Mouse (Mus musculus): ENCODE measurements around the gene Ugt1a5. TPM values are rescaled to one million over a fixed set of nuclear protein-coding genes. Genes with fewer than 3 reads are reported as not detected.
A peak's percentile ranks its signal among the peaks of the same experiment; 100 is the strongest.

Ugt1a5 gene
- total and polyA plus RNA-seq, 2 experiments: 119 to 159 TPM

DNA sequence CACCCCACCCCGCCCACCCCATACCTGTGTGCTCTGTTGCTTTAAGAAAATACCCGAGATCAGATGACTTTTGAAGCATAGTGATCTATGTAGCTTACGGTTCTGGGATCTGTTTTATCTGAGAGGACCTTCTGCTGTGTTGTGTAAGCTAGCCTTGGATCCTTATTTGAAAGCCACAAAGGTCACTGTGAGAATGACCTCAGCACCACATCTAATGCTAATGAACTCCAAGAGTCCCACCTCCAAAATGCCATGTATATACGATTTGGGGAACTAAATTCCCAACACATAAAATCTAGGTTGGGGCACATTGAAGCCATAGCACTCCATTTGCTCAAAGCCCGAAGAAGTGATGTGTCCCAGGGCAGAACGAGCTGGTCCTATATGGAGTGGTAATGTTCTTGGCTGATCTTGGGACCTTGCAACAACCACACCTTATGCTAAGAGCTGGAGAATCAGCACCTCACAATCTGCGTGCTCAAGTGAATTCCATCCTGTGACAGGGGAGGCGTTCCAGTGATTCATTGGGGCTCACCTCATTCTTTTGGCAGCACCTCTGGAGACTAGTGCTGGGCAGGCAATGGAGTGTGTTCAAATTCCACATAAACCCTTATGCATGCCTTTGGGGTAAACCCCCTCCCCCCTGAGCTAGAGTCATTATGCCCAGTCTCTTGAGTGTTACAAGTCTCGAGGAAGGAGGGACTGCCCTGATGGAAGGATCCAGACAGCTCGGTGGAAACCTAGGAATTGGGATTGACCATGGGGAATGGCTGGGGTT lies 91.3 kb downstream of the Ugt1a5 start:
- Histone ChIP-seq H3K27me3 (ENCODE audit: control insufficient read depth, insufficient read depth, low read length) (no peaks in the 10 kb centered on the region), H3K4me1 (ENCODE audit: control insufficient read depth, insufficient read depth, low read length) (peaks cover 30% of the 10 kb centered on the region), H3K27ac (replicated peaks; ENCODE audit: insufficient read depth, low read depth, low read length) (no peak overlapping the region), H3K79me2 (ENCODE audit: control insufficient read depth, insufficient read depth, low read length) (no peaks in the 10 kb centered on the region), H3K4me3 (ENCODE audit: insufficient read depth, low read depth, low read length) (no peak overlapping the region), H3K36me3 (ENCODE audit: control insufficient read depth, insufficient read depth, low read length) (no peaks in the 10 kb centered on the region), H3K9ac (ENCODE audit: low read depth, low read length) (no peak overlapping the region)
- 67% methylated on average over 10 of the region's 10 CpGs for WGBS
- DNase-seq (ENCODE audit: extremely low read depth, low read depth, low spot score): peak; percentile 88
- TF ChIP-seq CTCF (IDR thresholded peaks at IDR 0.05; ENCODE audit: low read depth, low read length) (no peak), POLR2A (IDR thresholded peaks at IDR 0.05; ENCODE audit: extremely low read depth, insufficient read depth, low read length) (no peak)

DNA sequence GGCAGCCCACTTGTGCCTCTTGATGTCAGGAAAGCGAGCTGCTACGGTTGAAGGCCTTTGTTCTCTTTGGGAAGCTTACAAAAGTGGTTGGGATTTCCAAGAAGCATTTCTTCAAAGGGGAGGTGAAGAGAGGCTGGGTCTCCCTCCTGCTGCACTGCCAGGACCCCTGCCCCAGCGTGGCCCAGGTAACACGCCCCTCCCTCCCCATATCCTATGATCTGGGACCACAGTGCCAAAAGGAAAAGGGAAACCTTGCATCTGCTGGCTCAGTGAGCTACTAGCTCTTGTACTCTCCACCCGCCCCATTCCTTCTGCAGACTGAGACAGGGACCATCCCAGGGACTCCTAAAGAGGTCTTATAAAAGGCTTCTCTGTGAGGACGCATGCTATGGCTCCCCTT lies 91.9 kb downstream of the Ugt1a5 start:
- H3K27ac ChIP-seq (replicated peaks; ENCODE audit: insufficient read depth, low read depth, low read length): no peak overlapping the region
- H3K4me3 ChIP-seq (ENCODE audit: insufficient read depth, low read depth, low read length): no peak overlapping the region
- H3K4me1 ChIP-seq (ENCODE audit: control insufficient read depth, insufficient read depth, low read length): peaks cover 29% of the 10 kb centered on the region
- no peaks in the 10 kb centered on the region for H3K27me3 ChIP-seq (ENCODE audit: control insufficient read depth, insufficient read depth, low read length)
- TF ChIP-seq POLR2A (IDR thresholded peaks at IDR 0.05; ENCODE audit: extremely low read depth, insufficient read depth, low read length) (no peak), CTCF (IDR thresholded peaks at IDR 0.05; ENCODE audit: low read depth, low read length) (no peak)
- no peak for DNase-seq (ENCODE audit: extremely low read depth, low read depth, low spot score)
- 89% methylated on average over 6 of the region's 6 CpGs for WGBS
- H3K9ac ChIP-seq (ENCODE audit: low read depth, low read length): no peak overlapping the region
- no peaks in the 10 kb centered on the region for H3K79me2 ChIP-seq (ENCODE audit: control insufficient read depth, insufficient read depth, low read length)
- H3K36me3 ChIP-seq (ENCODE audit: control insufficient read depth, insufficient read depth, low read length): peaks cover 2% of the 10 kb centered on the region; the same call in 1 of the 2 replicates

DNA sequence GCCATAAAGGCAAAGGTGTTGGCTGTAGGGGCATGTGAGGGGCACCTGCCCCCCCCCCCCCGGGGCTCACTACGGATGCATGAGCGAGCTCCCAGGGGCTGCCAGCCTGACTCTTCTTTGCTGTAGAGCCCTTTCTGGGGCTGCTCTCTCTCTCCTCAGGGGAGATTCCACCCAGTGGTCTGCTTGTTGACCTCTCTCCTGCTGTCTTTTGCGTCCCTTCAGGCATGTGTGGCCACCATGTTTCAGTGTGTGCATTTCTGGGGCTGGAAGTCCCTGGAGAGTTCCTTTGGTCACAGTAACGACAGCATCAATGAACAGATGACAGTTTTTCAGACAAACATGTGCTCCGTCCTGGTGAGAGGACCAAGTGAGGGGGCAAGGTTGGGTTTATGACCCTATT lies 92.5 kb downstream of the Ugt1a5 start:
- H3K9ac ChIP-seq (ENCODE audit: low read depth, low read length): no peak overlapping the region
- H3K79me2 ChIP-seq (ENCODE audit: control insufficient read depth, insufficient read depth, low read length): no peaks in the 10 kb centered on the region
- peaks cover 6% of the 10 kb centered on the region; the same call in 1 of the 2 replicates for H3K36me3 ChIP-seq (ENCODE audit: control insufficient read depth, insufficient read depth, low read length)
- peaks cover 22% of the 10 kb centered on the region for H3K4me1 ChIP-seq (ENCODE audit: control insufficient read depth, insufficient read depth, low read length)
- no peaks in the 10 kb centered on the region for H3K27me3 ChIP-seq (ENCODE audit: control insufficient read depth, insufficient read depth, low read length)
- DNase-seq (ENCODE audit: extremely low read depth, low read depth, low spot score): no peak
- no peak overlapping the region for H3K4me3 ChIP-seq (ENCODE audit: insufficient read depth, low read depth, low read length)
- H3K27ac ChIP-seq (replicated peaks; ENCODE audit: insufficient read depth, low read depth, low read length): no peak overlapping the region
- 77% methylated on average over 6 of the region's 6 CpGs for WGBS
- TF ChIP-seq CTCF (IDR thresholded peaks at IDR 0.05; ENCODE audit: low read depth, low read length): no peak
- no peak for TF ChIP-seq POLR2A (IDR thresholded peaks at IDR 0.05; ENCODE audit: extremely low read depth, insufficient read depth, low read length)

DNA sequence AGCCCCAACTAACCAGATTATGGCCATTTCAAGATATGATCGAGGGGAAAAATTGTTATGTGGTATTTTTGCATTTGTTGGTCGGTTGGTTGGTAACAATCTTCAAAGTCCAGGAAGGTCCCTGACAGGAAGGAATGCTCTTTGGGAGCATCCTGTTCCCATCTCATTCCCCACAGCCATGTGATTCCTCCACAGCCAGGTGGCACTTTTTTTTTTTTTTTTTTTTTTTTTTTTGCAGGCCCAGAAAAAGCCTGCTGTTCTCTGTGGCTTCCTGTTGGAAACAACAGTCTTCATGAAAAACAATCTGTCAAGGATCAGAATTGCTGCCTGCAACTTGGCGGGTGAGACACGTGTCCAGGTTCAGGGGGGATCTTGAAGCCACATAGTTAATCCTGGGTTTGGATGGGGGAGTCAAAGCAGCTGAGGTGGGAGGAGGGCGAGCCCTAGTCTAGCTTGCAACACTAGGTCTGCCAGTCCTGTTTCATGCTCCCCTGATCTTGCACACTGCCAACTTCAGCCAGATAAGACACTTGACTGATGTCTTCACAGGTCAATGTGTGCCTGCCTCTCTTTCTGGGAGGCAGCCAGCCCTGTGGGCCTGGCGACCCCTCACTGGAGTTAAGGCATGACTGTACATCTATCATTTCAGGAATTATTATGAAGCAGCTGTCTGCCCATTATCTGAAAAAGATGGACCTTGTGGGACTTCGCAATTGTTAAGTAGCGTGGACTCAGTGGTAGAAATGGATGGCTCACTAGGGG lies 93.2 kb downstream of the Ugt1a5 start:
- no peak overlapping the region for H3K4me3 ChIP-seq (ENCODE audit: insufficient read depth, low read depth, low read length)
- peak overlapping the region; percentile 18 for H3K27ac ChIP-seq (replicated peaks; ENCODE audit: insufficient read depth, low read depth, low read length)
- peaks cover 19% of the 10 kb centered on the region for H3K4me1 ChIP-seq (ENCODE audit: control insufficient read depth, insufficient read depth, low read length)
- H3K9ac ChIP-seq (ENCODE audit: low read depth, low read length): no peak overlapping the region
- 68% methylated on average over 8 of the region's 8 CpGs for WGBS
- H3K27me3 ChIP-seq (ENCODE audit: control insufficient read depth, insufficient read depth, low read length): no peaks in the 10 kb centered on the region
- DNase-seq (ENCODE audit: extremely low read depth, low read depth, low spot score): peak; percentile 87
- H3K79me2 ChIP-seq (ENCODE audit: control insufficient read depth, insufficient read depth, low read length): no peaks in the 10 kb centered on the region
- H3K36me3 ChIP-seq (ENCODE audit: control insufficient read depth, insufficient read depth, low read length): peaks cover 11% of the 10 kb centered on the region; the same call in 1 of the 2 replicates
- TF ChIP-seq POLR2A (IDR thresholded peaks at IDR 0.05; ENCODE audit: extremely low read depth, insufficient read depth, low read length) (no peak), CTCF (IDR thresholded peaks at IDR 0.05; ENCODE audit: low read depth, low read length) (no peak)

DNA sequence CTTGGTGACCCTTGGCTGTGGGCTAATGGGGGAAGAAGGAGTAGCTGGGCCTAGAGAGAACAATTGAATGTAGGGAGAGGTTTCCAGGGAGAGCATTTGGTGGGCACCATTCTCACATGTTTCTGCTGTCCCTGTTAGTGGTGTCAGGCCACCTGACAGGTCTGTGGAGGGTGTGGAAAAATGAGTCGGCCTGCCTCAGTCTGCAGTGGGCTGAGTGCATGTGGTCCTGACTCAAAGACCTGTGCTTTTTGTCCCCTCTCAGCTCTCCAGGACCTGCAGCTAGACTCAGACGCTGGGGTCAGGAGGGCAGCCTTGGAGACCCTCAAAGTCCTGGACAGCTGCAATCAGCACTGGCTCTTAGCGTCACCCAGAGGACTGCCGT lies 93.8 kb downstream of the Ugt1a5 start:
- peak overlapping the region; percentile 18 for H3K27ac ChIP-seq (replicated peaks; ENCODE audit: insufficient read depth, low read depth, low read length)
- TF ChIP-seq CTCF (IDR thresholded peaks at IDR 0.05; ENCODE audit: low read depth, low read length) (no peak), POLR2A (IDR thresholded peaks at IDR 0.05; ENCODE audit: extremely low read depth, insufficient read depth, low read length) (no peak)

More for the DNA sequence above, 93.8 kb downstream of the Ugt1a5 start:
- no peaks in the 10 kb centered on the region for H3K27me3 ChIP-seq (ENCODE audit: control insufficient read depth, insufficient read depth, low read length)
- H3K79me2 ChIP-seq (ENCODE audit: control insufficient read depth, insufficient read depth, low read length): no peaks in the 10 kb centered on the region
- peaks cover 15% of the 10 kb centered on the region for H3K36me3 ChIP-seq (ENCODE audit: control insufficient read depth, insufficient read depth, low read length)
- no peak overlapping the region for H3K4me3 ChIP-seq (ENCODE audit: insufficient read depth, low read depth, low read length)
- no peak for DNase-seq (ENCODE audit: extremely low read depth, low read depth, low spot score)
- 64% methylated on average over 4 of the region's 4 CpGs for WGBS
- peaks cover 19% of the 10 kb centered on the region for H3K4me1 ChIP-seq (ENCODE audit: control insufficient read depth, insufficient read depth, low read length)
- H3K9ac ChIP-seq (ENCODE audit: low read depth, low read length): no peak overlapping the region

Data from liver, adult 2 months (tissue).